Comparison of ENCODE assay signal across 8 mouse cellular contexts in genomic region chr5:3289991-3290417, GRCm38 (mm10). TPM values are rescaled to one million over a fixed set of nuclear protein-coding genes. Genes with fewer than 3 reads are reported as not detected.
DNase-seq lines count a peak whose midpoint lies in the region; ATAC-seq lines count a peak whose summit lies in the region.
"Not testable (repeated sequence)": the region's sequence is repeated elsewhere in the genome, so short reads cannot be mapped to it uniquely, and the experiment has no call there.

No protein-coding gene starts in this region.

- DNase-seq in NIH3T3 (ENCODE audit: low read depth): peak; percentile 58
- DNase-seq in cerebellum, postnatal 14 days: peak; percentile 9 to 22
- peak; percentile 17 for DNase-seq in kidney, adult 18-20 months
- DNase-seq in right cerebral cortex, postnatal 14 days: peak; percentile 18

- not testable (repeated sequence) for H3K27me3 ChIP-seq in forebrain, embryonic 16.5 days (replicated peaks; ENCODE audit: control insufficient read depth, insufficient read depth, low read length); heart, embryonic 16.5 days (ENCODE audit: control insufficient read depth, insufficient read depth, low read length); lung, embryonic 16.5 days (ENCODE audit: control insufficient read depth, insufficient read depth, low read depth, low read length); midbrain, embryonic 16.5 days (ENCODE audit: control insufficient read depth, insufficient read depth, low read depth, low read length)

- not testable (repeated sequence) for H3K9me3 ChIP-seq in forebrain, embryonic 16.5 days (ENCODE audit: control insufficient read depth, low read length); heart, embryonic 16.5 days (replicated peaks; ENCODE audit: control insufficient read depth, low read length); lung, embryonic 16.5 days (ENCODE audit: control insufficient read depth, low read length); midbrain, embryonic 16.5 days (replicated peaks; ENCODE audit: control insufficient read depth, low read length, poor library complexity, severe bottlenecking)

- H3K36me3 ChIP-seq in forebrain, embryonic 16.5 days (ENCODE audit: control insufficient read depth, insufficient read depth); heart, embryonic 16.5 days (ENCODE audit: control insufficient read depth, insufficient read depth); lung, embryonic 16.5 days (ENCODE audit: control insufficient read depth, insufficient read depth, low read length); midbrain, embryonic 16.5 days (ENCODE audit: control insufficient read depth, insufficient read depth, low read length): not testable (repeated sequence)

- H3K9ac ChIP-seq in forebrain, embryonic 16.5 days (replicated peaks; ENCODE audit: low read depth, low read length); heart, embryonic 16.5 days (ENCODE audit: low read length); lung, embryonic 16.5 days (ENCODE audit: low read length); midbrain, embryonic 16.5 days (ENCODE audit: low read depth, low read length): not testable (repeated sequence)

- not testable (repeated sequence) for H3K27ac ChIP-seq in forebrain, embryonic 16.5 days (ENCODE audit: low read length); lung, embryonic 16.5 days (ENCODE audit: low read length); midbrain, embryonic 16.5 days (ENCODE audit: low read length)
- peak overlapping the region; percentile 67 for H3K27ac ChIP-seq in heart, embryonic 16.5 days (ENCODE audit: low read length)

- not testable (repeated sequence) for H3K4me1 ChIP-seq in forebrain, embryonic 16.5 days (replicated peaks; ENCODE audit: control insufficient read depth, insufficient read depth, low read length); heart, embryonic 16.5 days (ENCODE audit: control insufficient read depth, insufficient read depth, low read length); lung, embryonic 16.5 days (replicated peaks; ENCODE audit: control insufficient read depth, insufficient read depth, low read length); midbrain, embryonic 16.5 days (ENCODE audit: control insufficient read depth, insufficient read depth, low read length)

- H3K4me3 ChIP-seq in forebrain, embryonic 16.5 days (replicated peaks; ENCODE audit: low read length); heart, embryonic 16.5 days (ENCODE audit: low read length); lung, embryonic 16.5 days (ENCODE audit: low read length); midbrain, embryonic 16.5 days (ENCODE audit: low read depth, low read length): not testable (repeated sequence)

- not testable (repeated sequence) for H3K4me2 ChIP-seq in forebrain, embryonic 16.5 days (ENCODE audit: low read length); lung, embryonic 16.5 days (ENCODE audit: low read depth, low read length); midbrain, embryonic 16.5 days (ENCODE audit: low read length)
- H3K4me2 ChIP-seq in heart, embryonic 16.5 days (ENCODE audit: low read depth, low read length): peak overlapping the region; percentile 40

- peak; percentile 86 for ATAC-seq in forebrain, embryonic 16.5 days
- ATAC-seq in heart, embryonic 16.5 days (replicated peaks; ENCODE audit: extremely low read depth, insufficient read depth, low FRiP score): peak; percentile 79
- ATAC-seq in lung, embryonic 16.5 days (ENCODE audit: low read depth): peak; percentile 72
- ATAC-seq in midbrain, embryonic 16.5 days: peak; percentile 76

- WGBS in forebrain, embryonic 16.5 days: 2% methylated on average over 8 of the region's 8 CpGs
- WGBS in heart, embryonic 16.5 days: 18% methylated on average over 8 of the region's 8 CpGs
- 16% methylated on average over 8 of the region's 8 CpGs for WGBS in lung, embryonic 16.5 days
- WGBS in midbrain, embryonic 16.5 days: 3% methylated on average over 8 of the region's 8 CpGs

RNA-seq across cellular contexts. Expression of gene Cdk6, which starts 51.3 kb away (rescaled TPM):
- 26.5 and 29.8 TPM in 2 replicates for polyA plus RNA-seq in forebrain, embryonic 16.5 days (2015; fragmentation: Nextera tagmentation; extraction: Ambion mirVana)
- 37.7 and 39.3 TPM in 2 replicates for polyA plus RNA-seq in heart, embryonic 16.5 days (2015; fragmentation: Nextera tagmentation; extraction: Ambion mirVana)
- polyA plus RNA-seq in lung, embryonic 16.5 days (2015; fragmentation: Nextera tagmentation; extraction: Ambion mirVana): 33.7 and 36.7 TPM in 2 replicates
- polyA plus RNA-seq in midbrain, embryonic 16.5 days (2015; fragmentation: Nextera tagmentation; extraction: Ambion mirVana): 6.3 and 8.1 TPM in 2 replicates
